ENCODE assay signal across 8 mouse cellular contexts in the genomic region with DNA sequence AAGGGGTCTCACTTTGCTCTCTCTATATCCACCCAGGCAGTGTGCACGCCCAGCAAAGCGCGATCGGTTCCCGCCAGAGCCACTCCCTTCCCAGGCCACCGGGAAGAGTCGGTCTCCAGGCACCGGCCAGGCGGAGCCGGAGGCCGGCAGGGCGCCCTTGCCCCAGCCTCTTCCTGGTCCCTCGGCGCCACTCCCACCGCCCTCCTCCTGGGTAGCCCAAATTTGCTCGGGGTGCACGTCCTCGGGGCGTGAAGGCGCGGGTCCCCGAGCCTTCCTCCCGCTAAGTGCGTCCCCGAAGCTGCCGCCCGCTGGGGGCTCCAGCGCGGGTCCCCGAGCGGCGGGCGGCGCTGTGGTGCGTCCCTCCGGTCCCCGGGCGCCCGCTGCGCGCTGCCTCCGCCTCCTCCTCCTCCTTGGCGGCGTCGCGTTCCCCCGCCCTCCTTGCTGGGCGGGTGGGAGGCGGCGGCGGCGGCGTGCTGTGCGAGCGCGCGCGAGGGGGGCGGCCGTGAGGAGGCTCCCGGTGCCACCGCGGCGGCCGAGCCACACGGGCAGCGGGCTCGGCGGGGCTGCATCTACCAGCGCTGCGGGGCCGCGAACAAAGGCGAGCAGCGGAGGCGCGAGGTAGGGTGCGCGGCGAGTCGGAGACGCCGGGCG. TPM values are rescaled to one million over a fixed set of nuclear protein-coding genes. Genes with fewer than 3 reads are reported as not detected.
A peak's percentile ranks its signal among the peaks of the same experiment; 100 is the strongest.
DNase-seq lines count a peak whose midpoint lies in the region; ATAC-seq and TF ChIP-seq lines count a peak whose summit lies in the region.

A gene (plus strand): TSS at position 144 of the 651 bp plus-strand sequence.

- no peak for TF ChIP-seq EP300 in liver, embryonic 14.5 days (IDR thresholded peaks at IDR 0.05; ENCODE audit: low read depth)

- peak; percentile 91 for DNase-seq in CD4-positive, CD25-positive, alpha-beta regulatory T cell, adult 2 months (ENCODE audit: low read depth, low spot score)
- peak; percentile 75 for DNase-seq in forebrain, embryonic 10.5 days (ENCODE audit: extremely low spot score, low spot score)
- peak; percentile 92 for DNase-seq in kidney, postnatal 14 days
- peak; percentile 32 to 41 (median 33) for DNase-seq in liver, embryonic 14.5 days (ENCODE audit: low read depth in 3 of 3, low spot score in 3 of 3)
- peak; percentile 87 for DNase-seq in neural tube, embryonic 11.5 days (ENCODE audit: low spot score)

- no peaks in the 10 kb centered on the region for H3K9me3 ChIP-seq in forebrain, embryonic 10.5 days
- no peaks in the 10 kb centered on the region for H3K9me3 ChIP-seq in heart, embryonic 14.5 days (ENCODE audit: control insufficient read depth, low read length)
- no peaks in the 10 kb centered on the region for H3K9me3 ChIP-seq in liver, embryonic 14.5 days (ENCODE audit: control insufficient read depth, low read length)
- no peaks in the 10 kb centered on the region for H3K9me3 ChIP-seq in neural tube, embryonic 11.5 days (ENCODE audit: control insufficient read depth, low read length)
- H3K9me3 ChIP-seq in stomach, embryonic 16.5 days (replicated peaks; ENCODE audit: control insufficient read depth, low read length) = no peaks in the 10 kb centered on the region

- no peak for TF ChIP-seq POLR2A in bone marrow macrophage, adult 2 months (IDR thresholded peaks at IDR 0.05; ENCODE audit: borderline replicate concordance, low read depth, low read length)

- 0 out of 2 replicates have a peak, but pooled peaks cover 12% of the 10 kb centered on the region for H3K27me3 ChIP-seq in forebrain, embryonic 10.5 days (ENCODE audit: poor library complexity, severe bottlenecking)
- H3K27me3 ChIP-seq in heart, embryonic 14.5 days (ENCODE audit: control insufficient read depth, insufficient read depth, low read length) = peaks cover 9% of the 10 kb centered on the region
- H3K27me3 ChIP-seq in liver, embryonic 14.5 days (ENCODE audit: control insufficient read depth, insufficient read depth, low read length) = peaks cover 7% of the 10 kb centered on the region
- H3K27me3 ChIP-seq in neural tube, embryonic 11.5 days (ENCODE audit: control insufficient read depth, insufficient read depth, low read length) = no peaks in the 10 kb centered on the region
- H3K27me3 ChIP-seq in stomach, embryonic 16.5 days (ENCODE audit: control insufficient read depth, insufficient read depth, low read length) = no peaks in the 10 kb centered on the region

- H3K4me2 ChIP-seq in heart, embryonic 14.5 days (ENCODE audit: low read length) = peak within 1 kb of the TSS; percentile 84
- H3K4me2 ChIP-seq in liver, embryonic 14.5 days (ENCODE audit: low read depth) = peak within 1 kb of the TSS; percentile 75
- peak within 1 kb of the TSS; percentile 78 for H3K4me2 ChIP-seq in neural tube, embryonic 11.5 days (ENCODE audit: low read depth)
- peak within 1 kb of the TSS; percentile 77 for H3K4me2 ChIP-seq in stomach, embryonic 16.5 days (ENCODE audit: low read depth, low read length)

- peak; percentile 90 for ATAC-seq in heart, embryonic 14.5 days (ENCODE audit: insufficient number of reproducible peaks, insufficient read depth, low FRiP score, low read depth)
- ATAC-seq in liver, embryonic 14.5 days (ENCODE audit: insufficient read depth) = peak; percentile 89
- ATAC-seq in neural tube, embryonic 11.5 days (ENCODE audit: insufficient read depth, low FRiP score, low TSS enrichment) = peak; percentile 87
- ATAC-seq in stomach, embryonic 16.5 days (ENCODE audit: insufficient read depth, low FRiP score) = peak; percentile 92

- peak within 1 kb of the TSS; percentile 90 for H3K4me3 ChIP-seq in bone marrow macrophage, adult 2 months (ENCODE audit: insufficient read depth, low read length)
- H3K4me3 ChIP-seq in forebrain, embryonic 10.5 days = peak within 1 kb of the TSS; percentile 87
- H3K4me3 ChIP-seq in heart, embryonic 14.5 days (ENCODE audit: control insufficient read depth in 1 of 2, insufficient read depth in 1 of 2, low read depth in 1 of 2, low read length in 2 of 2) = peak within 1 kb of the TSS; percentile 64 to 97
- H3K4me3 ChIP-seq in liver, embryonic 14.5 days (ENCODE audit: insufficient read depth in 1 of 2, low read depth in 2 of 2, low read length in 2 of 2) = peak within 1 kb of the TSS; percentile 57 to 68
- H3K4me3 ChIP-seq in neural tube, embryonic 11.5 days (ENCODE audit: low read depth, low read length) = peak within 1 kb of the TSS; percentile 70
- H3K4me3 ChIP-seq in stomach, embryonic 16.5 days (replicated peaks; ENCODE audit: low read length) = peak within 1 kb of the TSS; percentile 81

- H3K27ac ChIP-seq in bone marrow macrophage, adult 2 months (ENCODE audit: insufficient read depth, low read depth, low read length) = peak within 1 kb of the TSS; percentile 54
- peak within 1 kb of the TSS; percentile 97 for H3K27ac ChIP-seq in forebrain, embryonic 10.5 days
- peak within 1 kb of the TSS; percentile 63 to 66 for H3K27ac ChIP-seq in heart, embryonic 14.5 days (replicated peaks in 1 of 2; ENCODE audit: control insufficient read depth in 1 of 2, insufficient read depth in 1 of 2, low read depth in 2 of 2, low read length in 2 of 2)
- H3K27ac ChIP-seq in liver, embryonic 14.5 days = no peak within 1 kb of the TSS
- H3K27ac ChIP-seq in neural tube, embryonic 11.5 days (ENCODE audit: low read depth, low read length) = peak within 1 kb of the TSS; percentile 83
- H3K27ac ChIP-seq in stomach, embryonic 16.5 days (ENCODE audit: low read length) = peak within 1 kb of the TSS; percentile 90

- TF ChIP-seq CTCF in bone marrow macrophage, adult 2 months (IDR thresholded peaks at IDR 0.05; ENCODE audit: low read depth, low read length) = no peak
- TF ChIP-seq CTCF in liver, embryonic 14.5 days (IDR thresholded peaks at IDR 0.05; ENCODE audit: low read depth) = no peak

- WGBS in forebrain, embryonic 10.5 days = under 1% methylated on average over 82 of the region's 84 CpGs
- under 1% methylated on average over 76 of the region's 84 CpGs for WGBS in heart, embryonic 14.5 days
- WGBS in liver, embryonic 14.5 days (ENCODE audit: insufficient replicate concordance) = 1% methylated on average over 61 of the region's 84 CpGs
- WGBS in neural tube, embryonic 11.5 days = 0% methylated on average over 47 of the region's 84 CpGs
- under 1% methylated on average over 82 of the region's 84 CpGs for WGBS in stomach, embryonic 16.5 days

- peaks cover 22% of the 10 kb centered on the region for H3K36me3 ChIP-seq in forebrain, embryonic 10.5 days (replicated peaks)
- no peaks in the 10 kb centered on the region for H3K36me3 ChIP-seq in heart, embryonic 14.5 days (ENCODE audit: control insufficient read depth, insufficient read depth, low read length)
- no peaks in the 10 kb centered on the region for H3K36me3 ChIP-seq in liver, embryonic 14.5 days (replicated peaks; ENCODE audit: control insufficient read depth, insufficient read depth, low read depth)
- no peaks in the 10 kb centered on the region for H3K36me3 ChIP-seq in neural tube, embryonic 11.5 days (ENCODE audit: control insufficient read depth, insufficient read depth, low read length)
- H3K36me3 ChIP-seq in stomach, embryonic 16.5 days (ENCODE audit: control insufficient read depth, insufficient read depth, low read length) = peaks cover 2% of the 10 kb centered on the region; the same call in 1 of the 2 replicates

- peak within 1 kb of the TSS; percentile 79 for H3K9ac ChIP-seq in heart, embryonic 14.5 days (ENCODE audit: low read length)
- H3K9ac ChIP-seq in liver, embryonic 14.5 days (replicated peaks) = peak within 1 kb of the TSS; percentile 55
- peak within 1 kb of the TSS; percentile 89 for H3K9ac ChIP-seq in neural tube, embryonic 11.5 days (ENCODE audit: low read length)
- peak within 1 kb of the TSS; percentile 88 for H3K9ac ChIP-seq in stomach, embryonic 16.5 days (ENCODE audit: low read length)

- peaks cover 12% of the 10 kb centered on the region for H3K4me1 ChIP-seq in bone marrow macrophage, adult 2 months (ENCODE audit: control insufficient read depth, insufficient read depth, low read length)
- peaks cover 57% of the 10 kb centered on the region for H3K4me1 ChIP-seq in forebrain, embryonic 10.5 days
- peaks cover 9 to 15% of the 10 kb centered on the region in 2 experiments; a peak in 2 of 4 replicates for H3K4me1 ChIP-seq in heart, embryonic 14.5 days (ENCODE audit: control insufficient read depth in 2 of 2, insufficient read depth in 2 of 2, low read length in 2 of 2)
- H3K4me1 ChIP-seq in liver, embryonic 14.5 days (replicated peaks; ENCODE audit: control insufficient read depth in 2 of 2, insufficient read depth in 2 of 2, low read length in 1 of 2) = no peaks in the 10 kb centered on the region; a peak in 1 of 4 replicates
- H3K4me1 ChIP-seq in neural tube, embryonic 11.5 days (ENCODE audit: control insufficient read depth, insufficient read depth, low read length) = peaks cover 17% of the 10 kb centered on the region
- H3K4me1 ChIP-seq in stomach, embryonic 16.5 days (ENCODE audit: control insufficient read depth, insufficient read depth, low read length) = peaks cover 26% of the 10 kb centered on the region

RNA-seq across cellular contexts. Expression of the gene that starts here (rescaled TPM):
- 2.2 TPM in 2 replicates for polyA plus RNA-seq in bone marrow macrophage, adult 2 months (2012; ENCODE audit: insufficient read depth, insufficient read length, missing spikeins)
- 18.1 and 18.2 TPM in 2 replicates for polyA plus RNA-seq in forebrain, embryonic 10.5 days (2016; fragmentation: Nextera tagmentation; extraction: Ambion mirVana)
- polyA plus RNA-seq in heart, embryonic 14.5 days (2014; fragmentation: Nextera tagmentation; extraction: Ambion mirVana) = 4.2 and 4.9 TPM in 2 replicates
- polyA plus RNA-seq in liver, embryonic 14.5 days (2012; rRNA removed) = 0.55 and 0.61 TPM in 2 replicates
- 0.75 and 0.85 TPM in 2 replicates for polyA plus RNA-seq in liver, embryonic 14.5 days (2014; fragmentation: Nextera tagmentation; extraction: Ambion mirVana)
- 22.1 and 22.9 TPM in 2 replicates for polyA plus RNA-seq in neural tube, embryonic 11.5 days (2014; fragmentation: Nextera tagmentation; extraction: Ambion mirVana)
- 10.2 and 11.0 TPM in 2 replicates for polyA plus RNA-seq in stomach, embryonic 16.5 days (2015; fragmentation: Nextera tagmentation; extraction: Ambion mirVana)

Comparison
In these comparisons a context has a peak if more than half of its experiments do, and no peak if none do; other contexts are left out.
1. Peak in DNase-seq, ATAC-seq, H3K4me3 ChIP-seq, H3K9ac ChIP-seq and H3K4me2 ChIP-seq in liver, embryonic 14.5 days; RNA of the gene not detected or under 1 TPM.
2. DNase-seq: peak in every context shown above with its lines; median percentile 92 in kidney, postnatal 14 days; 91 in CD4-positive, CD25-positive, alpha-beta regulatory T cell, adult 2 months; 87 in neural tube, embryonic 11.5 days; 75 in forebrain, embryonic 10.5 days; 33 in liver, embryonic 14.5 days.